Mouse (Mus musculus) stomach, postnatal 0 days (tissue): ENCODE results near the gene Parva.

Experiments used
- CTCF ChIP-seq: IDR thresholded peaks from 2 replicates; pipeline ENCODE4 v1.5.1; 2016; ENCODE audit warnings: antibody characterized with exemption, low read depth, mild to moderate bottlenecking, moderate library complexity
- EP300 ChIP-seq: optimal IDR thresholded peaks from 2 replicates; pipeline ENCODE3; 2016; ENCODE audit warnings: antibody characterized with exemption

GRCm38 (mm10) chr7:112496921-112497320, 69.6 kb downstream of the Parva start:
- TF ChIP-seq EP300 (no peak), CTCF (no peak)
